Mouse (Mus musculus) liver, embryonic 12.5 days (tissue): ENCODE data around the gene Ptpn20. TPM values are rescaled to one million over a fixed set of nuclear protein-coding genes. Genes with fewer than 3 reads are reported as not detected.

Experiments
- ATAC-seq: fragments of 200-750 bp; cut with Nextera tagmentation; 2 replicates; pipeline ENCODE4 v1.8.0; 2017; ENCODE audit warnings: moderate number of reproducible peaks, mild to moderate bottlenecking, moderate library complexity
- H3K27ac ChIP-seq: fragments of 300-500 bp; sonication (generic); 2 replicates; pipeline ENCODE4 v1.5.1; 2016; ENCODE audit warnings: mild to moderate bottlenecking
- H3K27me3 ChIP-seq: fragments of 300-500 bp; sonication (generic); replicated peaks from 2 replicates; pipeline ENCODE4 v1.6.1; 2016; ENCODE audit warnings: mild to moderate bottlenecking, moderate library complexity
- H3K36me3 ChIP-seq: fragments of 300-500 bp; sonication (generic); 2 replicates; pipeline ENCODE4 v1.6.1; 2016; ENCODE audit warnings: mild to moderate bottlenecking, moderate library complexity
- H3K4me1 ChIP-seq: fragments of 300-500 bp; sonication (generic); 2 replicates; pipeline ENCODE4 v1.6.1; 2016
- H3K4me2 ChIP-seq: fragments of 300-500 bp; sonication (generic); 2 replicates; pipeline ENCODE4 v1.6.1; 2016; ENCODE audit warnings: mild to moderate bottlenecking, moderate library complexity
- H3K4me3 ChIP-seq: fragments of 300-500 bp; sonication (generic); 2 replicates; pipeline ENCODE4 v1.5.1; 2016; ENCODE audit warnings: mild to moderate bottlenecking, moderate library complexity
- H3K9ac ChIP-seq: fragments of 300-500 bp; sonication (generic); 2 replicates; pipeline ENCODE4 v1.6.1; 2016; ENCODE audit warnings: mild to moderate bottlenecking, moderate library complexity
- H3K9me3 ChIP-seq: fragments of 300-500 bp; sonication (generic); replicated peaks from 2 replicates; pipeline ENCODE4 v1.6.1; 2016; ENCODE audit warnings: mild to moderate bottlenecking, moderate library complexity
- WGBS: fragments of 180-500 bp; shearing (Covaris S2); methylation state at CpG from one replicate; pipeline ENCODE4 v1.1.7; 2016; ENCODE audit not compliant: insufficient replicate concordance; 5-methylcytosine and 5-hydroxymethylcytosine counted together
- polyA plus RNA-seq: library from polyadenylated mRNA; unstranded; fragments of >200 nt; fragmentation: Nextera tagmentation; extraction: Ambion mirVana; gene quantifications from 2 replicates; pipeline ENCODE4 v1.2.1, GENCODE M21; 2016

Ptpn20 gene
- polyA plus RNA-seq: 0.12 and 0.19 TPM in 2 replicates

DNA sequence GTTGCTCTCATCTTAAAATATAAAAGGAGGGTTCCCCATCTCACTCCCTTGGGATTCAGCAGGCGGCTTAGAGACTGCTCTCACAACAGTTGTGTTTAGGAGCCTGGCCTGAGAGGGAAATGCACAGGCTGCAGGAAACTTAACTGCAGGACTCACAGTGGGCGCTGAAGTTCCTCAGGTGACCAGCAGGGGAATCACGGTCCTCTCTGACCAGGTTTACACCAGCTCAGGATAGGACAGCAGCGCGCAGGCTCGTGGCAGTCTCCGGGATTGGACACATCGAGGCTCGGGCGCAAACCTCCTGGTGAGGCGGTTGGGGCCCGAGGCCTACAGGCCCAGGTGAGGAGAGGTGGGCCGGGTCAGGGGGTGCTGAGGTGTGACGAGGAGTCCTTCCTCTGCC lies at the start of gene Ptpn20:
Gene Ptpn20, plus strand, starts transcription at position 257 of the 400 bp plus-strand sequence.
- Histone ChIP-seq H3K9ac (no peak within 1 kb of the TSS), H3K9me3 (no peaks in the 10 kb centered on the region), H3K27me3 (no peaks in the 10 kb centered on the region), H3K4me3 (no peak within 1 kb of the TSS), H3K4me2 (no peak within 1 kb of the TSS), H3K36me3 (no peaks in the 10 kb centered on the region), H3K4me1 (no peaks in the 10 kb centered on the region), H3K27ac (no peak within 1 kb of the TSS)
- WGBS: 52% methylated on average over 14 of the region's 14 CpGs
- ATAC-seq: no peak

DNA sequence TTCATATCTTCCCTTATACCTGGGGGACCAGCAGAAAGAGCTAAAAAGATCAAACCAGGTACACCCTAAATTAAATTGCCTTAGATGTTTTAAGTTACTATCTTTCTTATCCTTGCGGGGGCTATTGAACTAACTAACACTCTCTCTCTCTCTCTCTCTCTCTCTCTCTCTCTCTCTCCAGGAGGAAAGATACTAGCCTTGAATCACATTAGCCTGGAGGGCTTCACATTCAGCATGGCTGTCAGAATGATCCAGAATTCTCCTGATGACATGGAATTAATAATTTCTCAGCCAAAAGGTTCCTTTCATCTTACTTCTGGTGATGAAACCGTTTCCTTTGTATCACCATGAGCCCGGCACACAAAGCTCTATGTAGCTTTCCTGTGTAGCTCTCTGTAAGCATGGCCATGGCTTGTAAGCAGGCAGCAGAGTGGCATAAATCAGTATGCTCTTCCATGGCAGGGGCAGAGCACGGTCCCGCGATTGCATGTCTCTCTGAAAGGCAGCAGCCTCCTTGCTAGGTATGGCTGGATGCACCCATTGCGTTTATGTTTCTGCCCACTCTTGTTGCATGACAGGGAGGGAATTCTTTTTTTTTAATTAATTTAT lies 49.3 kb upstream of the Ptpn20 start:
- no peaks in the 10 kb centered on the region for H3K36me3 ChIP-seq
- no peak overlapping the region for H3K27ac ChIP-seq
- WGBS: 74% methylated on average over 7 of the region's 7 CpGs
- H3K27me3 ChIP-seq: no peaks in the 10 kb centered on the region
- H3K9me3 ChIP-seq: no peaks in the 10 kb centered on the region
- no peak for ATAC-seq
- H3K9ac ChIP-seq: no peak overlapping the region
- H3K4me3 ChIP-seq: no peak overlapping the region
- no peaks in the 10 kb centered on the region for H3K4me1 ChIP-seq
- H3K4me2 ChIP-seq: no peak overlapping the region

- H3K4me1 ChIP-seq: no peaks in the 10 kb centered on the region
- H3K9ac ChIP-seq: no peak overlapping the region
- H3K27me3 ChIP-seq: no peaks in the 10 kb centered on the region
- H3K9me3 ChIP-seq: no peaks in the 10 kb centered on the region
- no peak for ATAC-seq
- no peak overlapping the region for H3K27ac ChIP-seq
- no peak overlapping the region for H3K4me3 ChIP-seq
- 71% methylated on average over 8 of the region's 8 CpGs for WGBS
- H3K36me3 ChIP-seq: no peaks in the 10 kb centered on the region
- H3K4me2 ChIP-seq: no peak overlapping the region
Observed at GRCm38 (mm10) chr14:33545565-33546143, 43.4 kb upstream of the Ptpn20 start.

- H3K9me3 ChIP-seq: no peaks in the 10 kb centered on the region
- WGBS: 47% methylated on average over 3 of the region's 3 CpGs
- no peak overlapping the region for H3K4me2 ChIP-seq
- no peak overlapping the region for H3K9ac ChIP-seq
- H3K4me1 ChIP-seq: no peaks in the 10 kb centered on the region
- no peak overlapping the region for H3K4me3 ChIP-seq
- no peaks in the 10 kb centered on the region for H3K27me3 ChIP-seq
- no peaks in the 10 kb centered on the region for H3K36me3 ChIP-seq
- no peak for ATAC-seq
- no peak overlapping the region for H3K27ac ChIP-seq
Observed at GRCm38 (mm10) chr14:33548650-33549049, 40.4 kb upstream of the Ptpn20 start.

GRCm38 (mm10) chr14:33549856-33550255 lies 39.2 kb upstream of the Ptpn20 start:
- Histone ChIP-seq H3K9ac (no peak overlapping the region), H3K4me2 (no peak overlapping the region), H3K4me1 (no peaks in the 10 kb centered on the region), H3K4me3 (no peak overlapping the region), H3K27me3 (no peaks in the 10 kb centered on the region), H3K27ac (no peak overlapping the region), H3K36me3 (no peaks in the 10 kb centered on the region), H3K9me3 (no peaks in the 10 kb centered on the region)
- ATAC-seq: no peak
- 70% methylated on average over 6 of the region's 6 CpGs for WGBS

- Histone ChIP-seq H3K9ac (no peak overlapping the region), H3K27me3 (0 out of 2 replicates have a peak, but pooled peaks cover 3% of the 10 kb centered on the region), H3K27ac (no peak overlapping the region), H3K36me3 (no peaks in the 10 kb centered on the region), H3K4me1 (no peaks in the 10 kb centered on the region), H3K9me3 (no peaks in the 10 kb centered on the region), H3K4me2 (no peak overlapping the region), H3K4me3 (no peak overlapping the region)
- no peak for ATAC-seq
- WGBS: 44% methylated on average over 6 of the region's 6 CpGs
Observed at GRCm38 (mm10) chr14:33570737-33571136, 18.3 kb upstream of the Ptpn20 start.

DNA sequence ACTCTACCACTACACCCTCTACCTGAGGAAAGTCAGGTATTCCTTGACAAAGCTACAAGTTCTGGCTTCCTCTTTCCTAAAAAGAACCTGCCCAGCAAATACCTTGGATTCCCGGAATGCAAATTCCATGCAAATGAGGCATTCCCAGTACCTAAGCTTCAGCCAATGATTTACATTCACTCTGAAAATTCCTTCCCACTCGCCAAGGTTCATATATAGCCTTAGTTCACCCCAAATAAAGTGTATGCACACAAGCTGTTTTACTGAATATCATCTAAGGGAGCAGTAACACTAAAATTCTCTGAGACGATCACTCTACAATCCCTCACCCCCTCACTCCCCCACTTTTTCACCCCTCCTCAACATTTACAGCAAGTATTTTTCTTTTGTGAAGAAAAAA lies 15.4 kb upstream of the Ptpn20 start:
- Histone ChIP-seq H3K4me2 (no peak overlapping the region), H3K36me3 (no peaks in the 10 kb centered on the region), H3K9me3 (no peaks in the 10 kb centered on the region), H3K27ac (no peak overlapping the region), H3K9ac (no peak overlapping the region), H3K27me3 (0 out of 2 replicates have a peak, but pooled peaks cover 3% of the 10 kb centered on the region), H3K4me3 (no peak overlapping the region), H3K4me1 (no peaks in the 10 kb centered on the region)
- ATAC-seq: no peak
- 60% methylated on average over 3 of the region's 3 CpGs for WGBS

DNA sequence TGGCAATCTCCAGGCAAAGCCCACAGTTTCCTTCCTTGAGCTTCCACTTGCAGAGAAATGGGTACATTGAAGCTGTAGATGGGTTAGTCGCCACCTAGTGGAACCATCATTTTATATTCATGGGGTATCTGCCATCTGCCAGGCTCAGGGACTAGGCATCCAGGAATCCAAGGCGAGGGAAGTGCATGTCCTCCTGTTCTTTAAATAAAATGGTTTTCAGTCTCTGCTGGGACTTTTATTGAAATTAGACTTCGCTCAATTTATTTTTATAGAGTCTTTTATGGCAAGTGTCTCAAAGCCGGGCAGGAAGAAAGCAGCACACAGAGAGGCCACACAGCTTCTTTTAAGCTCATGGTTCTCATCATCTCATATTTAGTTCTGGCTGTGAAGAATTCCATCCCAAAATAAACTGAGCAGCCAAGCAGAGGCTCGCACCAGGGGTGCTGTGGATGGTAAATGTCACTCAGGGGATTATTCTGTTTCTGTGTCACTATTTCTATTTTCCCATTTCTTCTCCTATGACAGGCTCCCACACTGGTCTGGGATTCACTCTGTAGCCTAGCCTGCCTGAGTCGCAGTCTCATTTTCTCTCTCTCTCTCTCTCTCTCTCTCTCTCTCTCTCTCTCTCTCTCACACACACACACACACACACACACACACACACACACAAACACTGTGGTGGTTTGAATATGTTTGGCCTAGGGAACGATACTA lies 9.1 kb upstream of the Ptpn20 start:
- Histone ChIP-seq H3K27me3 (no peaks in the 10 kb centered on the region), H3K9me3 (no peaks in the 10 kb centered on the region), H3K36me3 (no peaks in the 10 kb centered on the region), H3K4me3 (no peak overlapping the region), H3K27ac (no peak overlapping the region), H3K4me2 (no peak overlapping the region), H3K9ac (no peak overlapping the region), H3K4me1 (no peaks in the 10 kb centered on the region)
- ATAC-seq: no peak
- WGBS: 49% methylated on average over 7 of the region's 7 CpGs

- no peak for ATAC-seq
- Histone ChIP-seq H3K9ac (no peak overlapping the region), H3K4me3 (no peak overlapping the region), H3K9me3 (no peaks in the 10 kb centered on the region), H3K4me2 (no peak overlapping the region), H3K27me3 (no peaks in the 10 kb centered on the region), H3K27ac (no peak overlapping the region), H3K36me3 (no peaks in the 10 kb centered on the region), H3K4me1 (no peaks in the 10 kb centered on the region)
- WGBS: 80% methylated on average over 9 of the region's 9 CpGs
Observed at GRCm38 (mm10) chr14:33598376-33599130, 9.5 kb downstream of the Ptpn20 start.

- Histone ChIP-seq H3K9me3 (no peaks in the 10 kb centered on the region), H3K27ac (no peak overlapping the region), H3K36me3 (no peaks in the 10 kb centered on the region), H3K4me3 (no peak overlapping the region), H3K27me3 (no peaks in the 10 kb centered on the region), H3K4me1 (no peaks in the 10 kb centered on the region), H3K4me2 (no peak overlapping the region), H3K9ac (no peak overlapping the region)
- WGBS: 72% methylated on average over 10 of the region's 10 CpGs
- no peak for ATAC-seq
Observed at GRCm38 (mm10) chr14:33607431-33607830, 18.4 kb downstream of the Ptpn20 start.

- no peak overlapping the region for H3K4me3 ChIP-seq
- no peak overlapping the region for H3K27ac ChIP-seq
- H3K4me2 ChIP-seq: no peak overlapping the region
- no peaks in the 10 kb centered on the region for H3K27me3 ChIP-seq
- 60% methylated on average over 3 of the region's 3 CpGs for WGBS
- no peak overlapping the region for H3K9ac ChIP-seq
- no peaks in the 10 kb centered on the region for H3K9me3 ChIP-seq
- no peak for ATAC-seq
- H3K36me3 ChIP-seq: no peaks in the 10 kb centered on the region
- H3K4me1 ChIP-seq: no peaks in the 10 kb centered on the region
Observed at GRCm38 (mm10) chr14:33625036-33625435, 36.0 kb downstream of the Ptpn20 start.
